In the genomic region with DNA sequence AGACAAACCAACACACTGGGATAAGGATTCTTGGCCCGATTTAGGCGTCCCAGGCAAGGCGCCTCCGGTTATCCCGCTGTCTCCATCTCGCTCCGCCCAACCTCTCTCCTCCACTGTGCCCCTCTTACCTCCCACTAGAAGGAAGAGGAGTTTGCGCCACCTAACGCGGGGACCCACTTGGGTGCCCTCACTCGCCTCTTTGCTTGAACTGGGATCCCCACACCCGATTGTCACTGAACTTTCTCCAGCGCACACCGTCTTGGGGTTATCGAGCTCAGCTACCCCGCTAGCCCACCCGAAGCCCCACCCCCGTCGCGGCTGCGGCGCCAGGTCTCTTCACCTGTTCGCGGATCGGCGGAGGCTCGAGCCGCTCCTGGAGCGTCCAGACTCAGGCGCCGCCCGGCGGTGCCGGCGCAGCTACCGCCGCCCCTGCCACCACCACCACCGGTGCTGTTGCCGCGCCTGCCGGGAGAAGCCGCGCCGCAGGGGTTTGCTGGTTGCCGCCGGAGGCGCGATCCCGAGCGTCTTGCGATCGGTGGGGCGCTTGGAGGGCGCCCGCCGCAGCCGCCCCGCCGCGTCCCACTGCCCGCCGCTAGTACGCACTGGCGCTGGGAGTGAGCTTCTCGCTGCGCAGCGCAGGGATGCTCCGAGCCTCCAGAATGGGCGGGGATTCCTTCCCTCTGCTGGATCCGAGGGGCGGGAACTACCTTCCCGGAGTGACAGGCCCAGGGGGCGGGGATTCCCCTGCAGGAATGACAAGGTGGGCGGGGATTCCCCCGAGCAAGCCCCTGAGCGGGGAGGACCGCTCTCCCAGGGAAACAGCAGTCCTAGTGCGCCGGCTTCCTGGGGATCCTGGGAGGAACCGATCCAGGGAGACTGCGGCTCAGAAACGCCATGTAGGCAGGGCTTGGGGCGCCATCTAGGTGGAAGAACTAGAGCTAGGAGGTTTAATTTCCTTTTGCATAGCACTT, we compare ENCODE assay signal across 8 mouse cellular contexts. TPM values are rescaled to one million over a fixed set of nuclear protein-coding genes. Genes with fewer than 3 reads are reported as not detected.
DNase-seq lines count a peak whose midpoint lies in the region; TF ChIP-seq lines count a peak whose summit lies in the region.

TSS of gene Pdzd2 (minus strand) at position 648 of the 971 bp plus-strand sequence.

- H3K27ac ChIP-seq in left cerebral cortex, adult 2 months: peak within 1 kb of the TSS; percentile 88

- TF ChIP-seq CTCF in left cerebral cortex, adult 2 months (IDR thresholded peaks at IDR 0.05): peak; percentile 53

- intact Hi-C loops in left cerebral cortex, adult 2 months (cut with DNase I): loop anchor here (1.0 to 10.0 kb wide), 7 partner anchors 31 to 417 kb away; partner anchors contain the start of genes 1810049J17Rik and Golph3

- DNase-seq in adrenal gland, adult 8-10 months: peak; percentile 93
- DNase-seq in embryo, embryonic 11.5 days (ENCODE audit: low read depth, low spot score): peak; percentile 93
- DNase-seq in gastrocnemius, postnatal 25 days: peak; percentile 95
- DNase-seq in induced T-regulatory cell, adult 2 months (ENCODE audit: low read depth): peak; percentile 11
- peak; percentile 97 for DNase-seq in left cerebral cortex, adult 2 months (ENCODE audit: extremely low spot score in 1 of 2, low spot score in 2 of 2)
- DNase-seq in lung, postnatal 4 days: peak; percentile 92 to 95
- DNase-seq in right cerebral cortex, postnatal 14 days: peak; percentile 96
- DNase-seq in urinary bladder, postnatal 14 days (ENCODE audit: low spot score): peak; percentile 93

- H3K4me3 ChIP-seq in left cerebral cortex, adult 2 months: peak within 1 kb of the TSS; percentile 68

RNA-seq across cellular contexts. Expression of gene Pdzd2, which starts in this region (rescaled TPM):
- 10 to 100 TPM; 14.8 to 29.7 (median 21.7) TPM for total RNA-seq in adrenal gland, adult 8-10 months (2022)
- 10 to 100 TPM; 18.9 to 19.3 TPM for total RNA-seq in gastrocnemius, postnatal 25 days (2021)
- 10 to 100 TPM; 86.1 to 93.1 TPM for total RNA-seq in left cerebral cortex, adult 2 months (2021)

Comparison
In these comparisons a context has a peak if more than half of its experiments do, and no peak if none do; other contexts are left out.
1. Peak in every context shown above with its lines: DNase-seq, H3K4me3 ChIP-seq and H3K27ac ChIP-seq.
2. DNase-seq: peak in every context shown above with its lines; median percentile 97 in left cerebral cortex, adult 2 months; 96 in right cerebral cortex, postnatal 14 days; 95 in gastrocnemius, postnatal 25 days; 94 in lung, postnatal 4 days; 93 in adrenal gland, adult 8-10 months; 93 in embryo, embryonic 11.5 days; 93 in urinary bladder, postnatal 14 days; 11 in induced T-regulatory cell, adult 2 months.